8 mouse cellular contexts compared by ENCODE assay signal in genomic region chr12:116404012-116404679, GRCm38 (mm10). TPM values are rescaled to one million over a fixed set of nuclear protein-coding genes. Genes with fewer than 3 reads are reported as not detected.
A peak's percentile ranks its signal among the peaks of the same experiment; 100 is the strongest.
DNase-seq lines count a peak whose midpoint lies in the region; ATAC-seq and TF ChIP-seq lines count a peak whose summit lies in the region.

No protein-coding gene starts in this region.

- TF ChIP-seq CTCF in embryonic fibroblast, embryonic 13.5 days (IDR thresholded peaks at IDR 0.05; ENCODE audit: borderline replicate concordance, insufficient read depth, low read length), result no peak

- peaks cover 3% of the 10 kb centered on the region; the same call in 1 of the 2 replicates for H3K36me3 ChIP-seq in hindbrain, embryonic 16.5 days (ENCODE audit: control insufficient read depth, insufficient read depth, low read length)
- no peaks in the 10 kb centered on the region for H3K36me3 ChIP-seq in macrophage (ENCODE audit: inconsistent target)

- peaks cover 33% of the 10 kb centered on the region for H3K79me2 ChIP-seq in macrophage (ENCODE audit: inconsistent target)

- peaks cover 16% of the 10 kb centered on the region for H3K9me3 ChIP-seq in hindbrain, embryonic 16.5 days (ENCODE audit: control insufficient read depth, low read length)

- TF ChIP-seq POLR2A in embryonic fibroblast, embryonic 13.5 days (IDR thresholded peaks at IDR 0.05; ENCODE audit: low read depth, low read length), result no peak

- H3K4me1 ChIP-seq in embryonic fibroblast, embryonic 13.5 days (ENCODE audit: control insufficient read depth, insufficient read depth, low read length), result peaks cover 2% of the 10 kb centered on the region; the same call in 1 of the 2 replicates
- H3K4me1 ChIP-seq in hindbrain, embryonic 16.5 days (ENCODE audit: control insufficient read depth, insufficient read depth, low read depth, low read length), result peaks cover 7% of the 10 kb centered on the region

- H3K9ac ChIP-seq in hindbrain, embryonic 16.5 days (ENCODE audit: low read depth, low read length), result no peak overlapping the region

- 96% methylated on average over 18 of the region's 18 CpGs for WGBS in hindbrain, embryonic 16.5 days
- WGBS in macrophage (ENCODE audit: missing documents), result 97% methylated on average over 18 of the region's 18 CpGs

- intact Hi-C loops in left cerebral cortex, postnatal 14 days (cut with DNase I), result no loop called here

- H3K4me3 ChIP-seq in embryonic fibroblast, embryonic 13.5 days (ENCODE audit: insufficient read depth, low read length), result peak overlapping the region; percentile 43; the same call in 1 of the 2 replicates
- peak overlapping the region; percentile 87 for H3K4me3 ChIP-seq in hindbrain, embryonic 16.5 days (ENCODE audit: low read length)
- peak overlapping the region; percentile 38; the same call in 1 of the 2 replicates for H3K4me3 ChIP-seq in macrophage (ENCODE audit: inconsistent target)

- H3K27me3 ChIP-seq in hindbrain, embryonic 16.5 days (replicated peaks; ENCODE audit: control insufficient read depth, insufficient read depth, low read length), result no peaks in the 10 kb centered on the region

- no peak overlapping the region for H3K27ac ChIP-seq in embryonic fibroblast, embryonic 13.5 days (ENCODE audit: insufficient read depth, low read length)
- H3K27ac ChIP-seq in hindbrain, embryonic 16.5 days (ENCODE audit: low read depth, low read length), result no peak overlapping the region
- peak overlapping the region; percentile 29; the same call in 1 of the 2 replicates for H3K27ac ChIP-seq in macrophage

- peak; percentile 11 to 14 for DNase-seq in left cerebral cortex, postnatal 14 days (ENCODE audit: low spot score in 2 of 2)
- DNase-seq in left cerebral cortex, adult 9 months (ENCODE audit: low spot score in 2 of 2), result no peak
- DNase-seq in R1 (ENCODE audit: low read depth, low spot score), result peak; percentile 36
- no peak for DNase-seq in layer of hippocampus, postnatal 14 days (ENCODE audit: low spot score in 2 of 2)

- peak overlapping the region; percentile 99 for H3K4me2 ChIP-seq in hindbrain, embryonic 16.5 days (ENCODE audit: low read length)

- ATAC-seq in hindbrain, embryonic 16.5 days, result no peak
- no peak for ATAC-seq in granulocyte monocyte progenitor cell, adult 5-6 weeks (replicated peaks; ENCODE audit: poor library complexity, severe bottlenecking)

RNA-seq across cellular contexts. Expression of gene Ncapg2, which starts 1.1 kb away (rescaled TPM):
- total RNA-seq in left cerebral cortex, postnatal 14 days (2021), result 1 to 10 TPM; 4.7 to 6.4 TPM
- 38.9 and 54.9 TPM in 2 replicates for polyA plus RNA-seq in embryonic fibroblast, embryonic 13.5 days (2011; ENCODE audit: insufficient read length, low read depth, missing spikeins)
- polyA plus RNA-seq in hindbrain, embryonic 16.5 days (2015; fragmentation: Nextera tagmentation; extraction: Ambion mirVana), result 7.6 and 9.6 TPM in 2 replicates
- 100 to 1,000 TPM in 3 of 26 experiments, 10 to 100 TPM in 23; 14.9 to 122 (median 41.2) TPM for total RNA-seq in macrophage (2018; cell fraction: chromatin; rRNA removed)
- 10 to 100 TPM in 25 of 26 experiments, 1 to 10 TPM in 1; 8.6 to 93.5 (median 33.9) TPM for total RNA-seq in macrophage (2018; cell fraction: cytosol; rRNA removed)
- 100 to 1,000 TPM in 3 of 26 experiments, 10 to 100 TPM in 23; 21.0 to 154 (median 50.7) TPM for total RNA-seq in macrophage (2018; cell fraction: nucleus; rRNA removed)
- polyA plus RNA-seq in macrophage (2018), result 30.2 to 112 TPM (median 42.3 TPM) in 3 replicates
- total RNA-seq in layer of hippocampus, postnatal 14 days (2021), result 1 to 10 TPM; 5.4 to 6.1 TPM
- 54.2 and 54.7 TPM in 2 replicates for total RNA-seq in granulocyte monocyte progenitor cell, adult 5-6 weeks (2014; fragmentation: Nextera tagmentation)
- total RNA-seq in granulocyte monocyte progenitor cell, adult 5-6 weeks (2017), result 113 and 123 TPM in 2 replicates

Comparison
In these comparisons a context has a peak if more than half of its experiments do, and no peak if none do; other contexts are left out.
1. DNase-seq: peak in left cerebral cortex, postnatal 14 days (2 of 2) and R1 (single experiment); none in left cerebral cortex, adult 9 months (0 of 2) and layer of hippocampus, postnatal 14 days (0 of 2).
2. RNA of gene Ncapg2, which starts 1.1 kb away (total RNA-seq): 54.2 to 123 TPM in granulocyte monocyte progenitor cell, adult 5-6 weeks; 4.7 to 6.4 TPM in left cerebral cortex, postnatal 14 days and 5.4 to 6.1 TPM in layer of hippocampus, postnatal 14 days; every median in the first group is over 4 times any median in the second.
3. Peak in every context shown above with its lines, with median percentiles within 50 percentile points of each other: H3K4me3 ChIP-seq.